Mouse (Mus musculus): ENCODE data around the gene Gm11444.

The Gm11444 gene

GRCm38 (mm10) chr11:85811229-85811628 lies 38.9 kb downstream of the Gm11444 start:
- DNase-seq = no peak

DNA sequence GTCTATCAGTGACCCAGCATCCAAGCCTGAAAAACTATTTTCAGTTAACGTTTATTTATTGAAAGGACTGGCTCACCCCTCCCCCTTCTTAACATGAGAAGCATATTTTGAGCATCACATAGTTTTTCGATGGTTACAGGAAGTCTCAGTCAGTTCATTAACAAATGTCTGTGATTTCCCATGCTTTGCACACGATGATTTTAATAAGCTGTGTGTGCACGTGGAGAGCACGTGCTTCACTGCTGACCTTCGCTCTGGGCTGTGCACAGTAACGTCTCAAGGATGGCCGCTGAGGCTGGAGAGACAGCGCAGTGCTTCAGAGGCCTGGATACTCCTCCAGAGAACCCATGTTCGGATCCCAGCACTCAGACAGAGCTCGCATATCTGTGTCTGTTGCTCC lies 42.8 kb downstream of the Gm11444 start:
- no peak for DNase-seq

DNA sequence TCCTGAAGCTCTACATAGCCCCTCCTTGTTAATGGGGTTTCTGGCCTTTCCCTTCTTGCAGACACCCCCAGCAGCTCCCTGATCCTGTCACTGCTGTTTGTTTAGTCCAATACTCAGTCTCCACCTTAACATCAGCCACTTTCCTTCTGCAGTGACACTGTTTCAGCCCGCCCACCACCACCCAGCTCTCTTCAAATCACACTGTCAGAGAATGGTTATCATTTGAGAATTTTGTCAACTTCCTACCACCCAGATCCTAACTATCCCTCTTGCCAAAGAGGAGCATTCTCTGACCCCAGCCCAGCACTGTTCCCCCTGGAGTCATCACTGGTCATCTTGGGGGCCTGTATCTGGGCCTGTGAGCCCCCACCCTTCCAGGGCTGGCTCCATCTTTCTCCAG lies 44.4 kb downstream of the Gm11444 start:
- no peak for DNase-seq

- no peak for DNase-seq
These were observed 46.1 kb downstream of the Gm11444 start for GRCm38 (mm10) chr11:85804048-85804447.

GRCm38 (mm10) chr11:85800380-85800779 lies 49.8 kb downstream of the Gm11444 start:
- DNase-seq = no peak

- no peak for DNase-seq
These were observed 50.3 kb downstream of the Gm11444 start for GRCm38 (mm10) chr11:85799856-85800255.

GRCm38 (mm10) chr11:85799456-85799855 lies 50.7 kb downstream of the Gm11444 start:
- DNase-seq = no peak
